Mouse (Mus musculus) monocyte, adult 5-6 weeks (primary cell): ENCODE results near the gene Pbx2. TPM values are rescaled to one million over a fixed set of nuclear protein-coding genes. Genes with fewer than 3 reads are reported as not detected.

Source experiments
- ATAC-seq: fragments of 153-309, 156-312 bp; replicated peaks from 2 replicates; pipeline ENCODE4 v1.8.0; 2017; ENCODE audit warnings: mild to moderate bottlenecking; ENCODE audit not compliant: low TSS enrichment, insufficient number of reproducible peaks, severe bottlenecking, poor library complexity, low FRiP score
- total RNA-seq: library from RNA; stranded (forward); fragments of 200-1000, 200-491, 200-594 nt; gene quantifications from 3 replicates; pipeline ENCODE4 v1.2.3, GENCODE M21; 2017

Gene Pbx2
- total RNA-seq, 1 experiment from 2014 or later: 30.9 TPM

DNA sequence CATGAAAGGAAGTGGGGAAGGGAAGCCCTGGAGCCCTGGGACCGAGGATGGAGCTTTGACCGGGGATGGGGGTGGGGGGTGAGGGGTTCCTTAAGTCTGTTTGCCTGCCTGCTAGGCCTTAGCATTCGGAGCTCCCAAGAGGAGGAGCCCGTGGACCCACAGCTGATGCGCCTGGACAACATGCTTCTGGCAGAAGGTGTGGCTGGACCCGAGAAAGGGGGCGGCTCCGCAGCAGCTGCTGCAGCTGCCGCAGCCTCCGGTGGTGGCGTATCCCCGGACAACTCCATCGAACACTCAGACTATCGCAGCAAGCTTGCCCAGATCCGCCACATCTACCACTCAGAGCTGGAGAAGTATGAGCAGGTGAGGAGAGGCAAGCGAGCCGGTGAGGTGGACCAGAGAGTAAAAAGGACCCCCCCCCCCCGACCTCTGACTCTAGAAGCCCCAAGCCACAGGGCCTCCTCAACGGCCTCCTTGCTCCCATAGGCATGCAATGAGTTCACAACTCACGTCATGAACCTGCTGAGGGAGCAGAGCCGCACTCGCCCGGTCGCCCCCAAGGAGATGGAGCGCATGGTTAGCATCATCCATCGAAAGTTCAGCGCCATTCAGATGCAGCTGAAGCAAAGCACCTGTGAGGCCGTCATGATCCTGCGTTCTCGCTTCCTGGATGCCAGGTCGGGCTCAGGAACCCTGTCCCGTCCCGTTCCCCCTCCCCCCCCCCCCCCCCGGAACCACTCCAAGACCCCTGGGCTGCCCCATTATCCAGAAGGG is 2.9 kb downstream of the Pbx2 start:
- ATAC-seq: no peak

DNA sequence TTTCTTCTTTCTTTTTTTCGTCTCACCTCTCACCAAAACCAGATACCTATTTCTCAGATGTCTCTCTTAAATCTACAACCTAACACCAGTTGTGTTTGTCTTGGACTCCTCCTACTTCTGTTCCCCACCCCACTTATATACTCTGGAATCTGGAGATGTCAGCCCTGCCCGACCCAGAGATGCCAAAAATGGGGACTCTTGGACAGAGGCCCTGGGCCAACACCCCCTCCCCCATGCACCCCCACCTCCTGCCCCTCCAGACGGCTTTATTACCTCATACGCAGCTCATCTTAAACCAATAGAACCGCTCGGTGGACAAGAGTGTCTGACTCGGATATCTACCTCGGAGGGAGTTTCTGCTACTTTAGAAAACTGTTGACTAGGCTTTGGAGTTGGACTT is 5.0 kb downstream of the Pbx2 start:
- ATAC-seq: no peak

DNA sequence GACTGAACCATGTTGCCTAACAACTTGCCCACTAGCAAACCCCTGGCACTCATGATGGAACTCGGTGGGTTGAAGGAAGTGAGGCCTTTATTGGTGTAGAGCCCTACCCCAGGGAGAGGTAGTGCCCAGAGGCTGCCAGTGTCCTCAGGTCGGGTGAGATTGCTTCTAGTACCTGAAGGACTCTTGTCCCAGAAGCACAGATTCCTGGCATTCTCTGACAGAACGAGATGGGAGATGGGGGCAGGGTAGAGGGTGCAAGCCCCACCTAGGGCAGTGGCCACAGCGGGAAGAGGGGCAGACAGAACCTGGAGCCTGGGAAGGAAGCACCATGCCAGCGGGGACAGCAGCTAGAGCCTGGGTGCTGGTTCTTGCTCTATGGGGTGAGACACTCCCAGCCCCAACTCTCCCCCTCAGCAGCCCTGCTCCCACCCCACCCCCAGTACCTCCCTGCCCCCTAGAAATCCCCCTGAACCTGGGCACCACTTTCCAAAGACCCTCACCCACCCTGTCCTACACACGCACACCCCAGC is 6.6 kb downstream of the Pbx2 start, which contains the start of gene Ager:
Gene Ager (plus strand): TSS at position 297 of the 530 bp plus-strand sequence.
- no peak for ATAC-seq

DNA sequence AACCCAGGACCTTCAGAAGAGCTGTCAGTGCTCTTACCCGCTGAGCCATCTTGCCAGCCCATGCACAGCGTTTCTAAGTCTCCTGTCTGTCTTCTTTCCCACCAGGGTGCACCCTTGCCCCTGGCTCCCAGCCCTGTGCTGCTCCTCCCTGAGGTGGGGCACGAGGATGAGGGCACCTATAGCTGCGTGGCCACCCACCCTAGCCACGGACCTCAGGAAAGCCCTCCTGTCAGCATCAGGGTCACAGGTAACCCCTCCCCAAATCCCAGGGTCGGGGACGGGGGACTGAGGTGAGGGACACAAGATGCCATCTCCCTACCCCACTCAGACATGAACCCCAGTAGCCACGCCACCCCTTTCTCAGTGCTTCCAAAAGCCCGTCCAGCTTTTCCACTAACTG is 8.8 kb downstream of the Pbx2 start:
- no peak for ATAC-seq

DNA sequence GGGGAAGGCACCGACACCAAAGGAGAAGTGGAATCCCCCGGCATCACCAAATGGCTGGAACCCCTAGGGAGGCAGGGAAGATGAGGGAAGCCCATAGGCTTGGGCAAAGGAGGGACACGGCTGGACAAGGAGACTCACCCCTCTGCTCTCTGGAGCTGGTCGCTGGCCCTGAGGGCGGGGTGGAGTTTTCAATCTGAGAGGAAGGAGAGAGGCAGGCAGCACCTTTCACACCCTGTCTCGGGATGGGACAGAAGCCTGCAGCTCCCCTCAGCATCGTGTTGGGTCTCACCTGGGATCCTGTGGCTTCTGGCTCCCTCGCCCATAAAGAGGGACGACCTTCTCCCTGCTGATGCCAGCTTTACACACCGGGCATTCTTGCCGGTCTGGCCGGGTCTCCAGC is 10.7 kb downstream of the Pbx2 start:
- ATAC-seq: no peak

DNA sequence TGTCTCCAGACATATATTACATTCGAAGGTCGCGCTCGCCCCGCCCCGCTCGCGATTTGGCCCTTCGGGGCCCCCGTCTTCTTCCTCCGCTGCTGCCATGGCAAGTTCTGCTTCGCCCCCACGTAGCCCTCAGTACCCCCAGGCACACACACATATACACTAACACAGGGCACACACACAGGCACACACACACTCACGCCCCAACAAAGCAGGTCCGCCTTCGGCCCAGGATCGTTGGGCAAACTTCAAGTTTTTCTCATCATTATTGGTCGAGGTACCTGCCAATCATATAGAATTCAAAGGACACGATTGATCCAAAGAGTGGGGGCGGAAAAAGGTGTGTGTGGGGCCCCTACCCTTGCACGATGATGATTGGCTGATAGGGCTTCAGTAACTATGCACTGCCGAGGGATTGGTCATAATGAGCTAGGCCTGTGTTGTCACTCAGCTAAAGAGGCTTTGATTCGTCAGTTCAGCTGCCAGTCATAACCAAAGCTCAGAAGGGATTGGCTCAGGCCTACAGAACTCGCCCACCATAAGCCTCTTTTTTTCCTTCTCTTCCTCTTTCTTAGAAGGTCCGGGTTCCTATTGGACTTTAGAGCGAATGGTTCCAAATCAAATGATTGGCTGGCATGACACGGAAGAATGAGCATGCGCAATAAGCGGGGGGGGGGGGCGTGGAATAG is 12.5 kb downstream of the Pbx2 start, which contains the start of gene Rnf5:
Gene Rnf5 (minus strand): TSS at position 316 of the 686 bp plus-strand sequence.
- ATAC-seq: peak; percentile 74

DNA sequence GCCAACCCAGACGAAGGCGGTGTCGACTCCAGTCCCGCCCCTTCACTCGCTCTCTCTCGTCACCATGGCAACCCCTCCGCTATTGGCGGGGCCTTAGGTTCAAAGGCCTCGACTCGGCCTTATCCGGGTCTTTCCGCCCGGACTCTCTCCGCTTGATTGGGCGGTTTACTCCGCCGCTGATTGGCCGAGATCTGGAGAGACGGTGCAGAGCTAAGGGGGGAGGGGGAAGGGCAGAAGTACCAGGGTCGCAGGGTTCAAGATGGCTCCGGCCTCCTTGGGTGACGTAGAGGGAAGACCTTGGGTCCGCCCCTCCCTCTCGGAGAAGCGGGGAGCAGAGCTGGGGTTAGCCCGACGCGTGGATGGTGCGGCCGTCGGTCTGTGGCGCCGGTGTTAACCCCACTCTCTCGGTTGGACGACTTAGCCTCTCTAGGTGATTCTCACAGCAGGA is 13.0 kb downstream of the Pbx2 start, which contains the start of gene Agpat1:
Gene Agpat1 (plus strand): TSS at position 202 of the 448 bp plus-strand sequence.
- ATAC-seq: peak; percentile 77

DNA sequence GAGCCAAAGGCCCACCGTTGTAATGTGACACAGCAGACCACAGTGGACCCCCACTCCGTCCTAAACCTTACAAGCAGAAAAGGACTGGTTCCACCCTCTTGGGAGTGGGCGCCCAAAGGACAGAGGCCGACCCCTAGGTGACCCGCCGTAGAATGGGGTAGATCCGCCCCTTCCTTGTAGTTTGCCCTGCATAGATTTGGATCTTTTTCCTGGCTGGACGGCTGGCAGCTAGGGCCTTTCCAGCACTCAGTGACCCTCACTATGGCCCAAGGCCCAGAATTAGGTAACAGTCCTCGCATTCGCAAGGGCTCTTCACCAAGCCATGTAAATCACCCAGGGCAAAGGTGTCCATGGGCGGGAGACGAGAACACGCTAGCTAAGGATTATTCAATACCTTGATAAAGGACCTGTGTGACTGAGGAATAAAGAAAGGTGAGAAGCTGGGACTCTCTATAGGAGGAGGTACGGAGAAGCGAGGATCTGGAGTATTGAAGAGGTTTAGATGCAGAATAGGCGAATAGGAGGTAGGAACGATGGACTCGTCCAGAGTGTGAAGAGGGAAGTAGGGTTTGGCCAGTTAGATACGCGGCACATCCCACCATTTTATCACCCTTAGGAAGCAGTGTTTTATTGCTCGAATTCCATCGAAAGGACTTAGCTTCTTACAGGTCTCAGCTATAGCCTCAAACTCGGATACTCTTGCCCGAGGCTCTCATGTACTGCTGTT is 13.6 kb downstream of the Pbx2 start:
- peak; percentile 1; the same call in 1 of the 2 replicates for ATAC-seq

DNA sequence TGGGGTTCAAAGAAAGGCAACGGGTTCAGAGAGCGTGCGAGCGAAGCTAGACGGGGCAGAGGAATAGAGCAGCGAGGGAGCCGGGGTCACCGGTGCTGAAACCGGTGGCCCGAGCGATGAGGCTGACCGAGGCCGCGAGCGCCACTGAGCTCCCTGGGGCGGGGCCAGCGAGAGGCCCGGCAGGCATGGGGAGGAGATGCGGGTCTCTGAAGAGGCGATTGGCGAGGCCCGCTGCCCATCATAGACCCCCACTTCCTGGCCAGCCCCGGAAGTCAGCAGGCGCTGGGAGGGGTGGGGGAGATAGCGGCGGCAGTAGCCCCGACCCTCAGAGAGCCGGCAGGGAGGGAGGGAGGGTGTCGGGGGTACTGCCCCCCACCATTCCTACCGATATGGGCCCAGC is 14.5 kb downstream of the Pbx2 start:
- peak; percentile 40 for ATAC-seq

DNA sequence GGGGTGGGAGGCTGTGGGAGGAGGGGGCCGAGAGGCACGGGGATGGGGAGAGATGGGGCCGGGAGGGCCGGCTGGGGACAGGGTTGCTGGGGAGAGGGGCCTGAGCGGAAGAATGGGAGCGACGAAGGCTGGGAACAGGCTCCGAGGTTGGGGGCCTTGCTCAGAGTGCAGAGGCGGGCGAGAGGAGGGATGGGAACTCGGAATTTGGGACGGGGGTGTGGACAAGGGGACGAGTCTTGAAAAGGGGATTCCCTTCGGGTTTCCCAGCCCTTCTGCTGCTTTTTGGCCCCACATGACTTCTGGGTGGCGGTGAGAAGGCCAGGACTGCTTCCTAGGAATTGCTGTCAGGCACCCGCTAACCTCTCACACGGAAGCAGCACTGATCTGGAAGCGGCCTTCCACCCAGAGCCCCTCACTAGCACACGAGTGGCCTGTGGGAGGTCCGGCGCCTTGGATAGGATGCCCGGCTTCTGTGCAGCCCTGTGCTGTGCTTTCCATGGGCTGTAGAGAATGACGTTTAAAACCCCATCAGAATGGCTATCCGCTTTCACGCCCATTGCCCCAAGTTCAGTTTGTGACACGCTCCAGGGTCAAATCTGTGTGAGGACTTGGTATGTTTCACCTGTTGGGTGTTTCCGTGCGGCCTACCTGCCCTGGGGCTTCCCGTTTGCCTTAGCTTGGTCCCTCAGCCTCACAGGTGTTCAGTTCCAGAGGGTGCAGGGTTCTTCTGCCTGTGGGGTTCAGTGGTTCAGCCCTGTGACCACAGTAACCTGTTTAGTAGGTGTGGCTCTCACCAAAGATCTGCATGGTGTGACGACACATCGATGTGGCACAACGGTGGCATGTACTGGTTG is 15.3 kb downstream of the Pbx2 start:
- no peak for ATAC-seq

DNA sequence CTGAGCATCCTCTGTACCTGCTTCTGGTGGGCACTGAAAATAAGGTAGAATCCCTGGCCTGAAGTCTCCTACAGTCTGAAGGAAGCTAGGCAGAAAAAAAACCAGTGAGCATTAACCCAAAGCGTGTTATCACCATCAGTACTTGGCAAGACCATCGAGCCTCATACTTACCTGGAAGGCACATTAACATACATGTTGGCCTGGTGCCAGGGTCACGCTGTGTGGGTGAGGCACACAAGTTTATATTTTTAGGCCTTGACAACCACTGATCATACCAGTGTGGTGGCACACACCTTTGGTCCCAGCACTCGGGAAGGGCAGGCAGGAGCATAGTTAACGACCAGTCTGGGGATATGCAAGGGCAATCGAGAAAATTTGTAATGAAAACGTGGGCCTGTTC is 16.9 kb downstream of the Pbx2 start:
- ATAC-seq: no peak

DNA sequence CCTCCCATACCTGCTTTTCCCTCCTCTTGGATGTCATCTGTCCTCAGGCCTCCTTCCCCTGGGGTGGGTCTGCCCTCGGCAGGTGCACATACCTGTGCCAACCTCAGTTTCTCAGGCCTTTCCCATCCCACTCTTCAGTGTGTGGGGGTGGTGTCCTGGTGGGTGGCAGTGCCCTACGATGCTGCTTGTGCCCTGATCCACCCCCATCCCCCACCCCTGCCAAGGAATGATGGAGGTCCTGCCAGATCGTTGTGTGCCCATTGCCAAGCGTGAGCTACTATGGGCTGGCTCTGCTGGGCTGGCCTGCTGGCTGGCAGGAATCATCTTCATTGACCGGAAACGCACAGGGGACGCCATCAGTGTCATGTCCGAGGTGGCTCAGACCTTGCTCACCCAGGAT is 20.0 kb downstream of the Pbx2 start:
- ATAC-seq: no peak

DNA sequence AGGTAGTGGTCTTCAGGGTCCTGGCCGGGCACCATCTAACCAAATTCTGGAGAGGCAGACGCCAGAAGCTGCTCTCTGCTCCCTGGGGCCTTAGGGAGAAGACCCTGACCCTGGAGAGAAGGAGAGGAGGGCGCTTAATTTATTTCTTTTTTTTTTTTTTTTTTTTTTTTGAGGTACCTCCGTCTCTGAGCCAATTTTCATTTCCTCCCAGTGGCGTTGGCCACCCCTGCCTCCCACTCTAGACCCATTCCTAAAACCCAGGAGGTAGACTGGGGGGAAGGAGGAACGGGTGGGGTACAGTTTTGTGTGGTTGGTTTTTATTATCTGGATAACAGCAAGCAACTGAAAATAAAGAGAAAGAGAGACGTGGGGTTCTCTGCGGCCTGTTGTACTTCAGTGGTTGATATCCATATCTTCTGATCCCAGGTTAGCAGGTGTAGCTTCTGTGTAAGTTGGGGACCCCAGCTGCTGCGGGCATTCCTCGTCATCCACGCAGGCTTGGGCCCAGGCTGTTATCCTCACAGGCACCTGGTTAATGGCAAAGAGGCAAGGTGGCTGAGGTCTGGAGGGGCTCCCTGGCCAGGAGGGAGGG is 22.1 kb downstream of the Pbx2 start:
- no peak for ATAC-seq

DNA sequence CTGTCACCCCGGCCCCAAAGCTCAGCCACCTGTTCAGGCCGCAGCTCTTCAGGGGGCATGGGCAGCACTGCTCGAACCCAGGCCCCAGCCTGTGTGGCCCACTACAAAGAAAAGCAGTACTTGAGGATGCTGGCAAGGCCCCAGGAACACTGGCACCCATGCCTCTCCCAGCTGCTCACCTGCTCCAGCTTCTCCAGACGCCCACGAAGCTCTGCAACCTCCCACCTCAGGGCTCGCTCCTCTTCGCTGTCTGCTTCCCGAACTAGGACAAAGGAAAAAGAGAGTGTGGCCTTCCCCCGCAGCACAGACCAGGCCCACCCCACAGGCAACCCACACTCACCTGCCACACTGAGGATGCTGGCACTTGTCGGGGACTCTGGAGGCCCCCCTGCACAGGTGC is 22.8 kb downstream of the Pbx2 start:
- ATAC-seq: no peak

DNA sequence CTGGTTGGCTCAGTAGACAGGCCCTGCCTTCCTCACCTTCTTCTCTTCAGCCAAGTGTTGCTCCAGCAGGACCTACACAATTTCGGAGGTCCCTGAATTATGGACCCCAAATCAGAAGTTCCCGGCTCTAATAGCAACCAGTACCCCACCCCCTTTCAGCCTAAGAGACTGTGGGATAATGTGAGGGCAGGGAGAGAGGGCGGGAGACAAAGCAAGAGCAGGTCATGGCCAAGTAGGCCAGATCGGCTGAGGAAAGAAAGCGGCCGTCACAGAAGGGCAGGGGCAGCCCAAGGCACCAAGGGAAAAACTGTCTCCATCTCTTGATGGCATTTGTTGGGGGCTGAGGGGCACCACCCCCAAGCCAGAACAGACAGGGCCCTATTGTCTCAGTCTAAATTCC is 24.8 kb downstream of the Pbx2 start, which contains the start of gene Egfl8:
Gene Egfl8 (minus strand): TSS at position 101 of the 400 bp plus-strand sequence.
- no peak for ATAC-seq

DNA sequence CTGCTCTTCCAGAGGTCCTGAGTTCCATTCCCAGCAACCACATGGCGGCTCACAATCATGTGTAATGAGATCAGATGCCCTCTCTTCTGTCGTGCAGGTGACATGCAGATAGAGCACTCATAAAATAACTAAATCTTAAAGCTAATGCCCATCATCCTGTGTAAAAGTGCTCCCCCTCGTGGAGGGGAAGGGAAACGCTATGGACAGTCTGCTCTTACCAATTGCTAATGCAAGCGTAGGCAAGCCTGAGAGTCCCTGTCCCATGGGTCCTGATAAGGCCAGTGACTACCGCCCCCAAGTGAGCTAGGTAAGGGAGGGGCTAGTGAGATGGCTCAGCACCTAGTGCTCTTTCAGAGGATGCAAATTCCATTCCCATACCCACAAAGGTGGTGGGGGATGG is 27.9 kb downstream of the Pbx2 start:
- peak; percentile 77 for ATAC-seq

DNA sequence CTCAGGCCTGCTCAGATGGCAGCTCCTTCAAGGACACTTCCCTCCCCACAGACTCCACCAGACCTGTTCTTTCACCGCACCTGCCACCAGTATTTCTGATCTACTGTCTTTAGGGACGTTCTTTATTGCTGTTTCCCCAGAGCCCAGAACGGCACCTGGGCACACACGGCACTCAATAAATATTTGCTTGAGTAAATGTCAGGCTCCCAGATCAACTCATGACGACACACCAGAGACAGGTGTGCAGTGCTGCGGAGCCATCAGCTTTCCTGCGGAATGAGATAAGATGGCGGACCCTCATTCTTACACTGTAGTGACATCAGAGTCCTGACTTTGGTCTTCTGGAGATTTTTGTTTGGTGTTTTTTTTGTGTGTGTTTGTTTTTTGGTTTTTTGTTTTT is 29.9 kb downstream of the Pbx2 start:
- no peak for ATAC-seq

DNA sequence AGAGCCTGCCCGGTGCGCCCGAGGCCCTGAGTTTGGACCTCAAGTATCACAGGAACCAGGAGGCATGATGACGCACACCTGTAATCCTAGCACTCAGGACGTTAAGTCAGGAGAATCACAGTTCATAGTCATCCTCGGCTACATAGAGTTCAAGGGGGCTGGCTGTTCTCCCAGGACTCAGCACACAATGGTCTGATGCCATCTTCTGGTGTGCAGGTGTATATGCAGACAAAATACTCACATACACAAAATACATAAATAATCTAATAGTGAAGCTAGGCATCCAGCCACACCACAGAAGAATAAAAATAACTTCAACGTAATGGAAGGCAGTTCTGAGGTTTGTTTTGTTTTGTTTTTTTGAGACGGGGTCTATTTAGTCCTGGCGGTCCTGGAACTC is 32.1 kb downstream of the Pbx2 start:
- no peak for ATAC-seq
